Mouse (Mus musculus): Measurements from ENCODE around the gene Pdcd2. TPM values are rescaled to one million over a fixed set of nuclear protein-coding genes. Genes with fewer than 3 reads are reported as not detected.

Pdcd2 gene
- total RNA-seq (2023) = 10 to 100 TPM; 48.9 to 59.4 TPM

DNA sequence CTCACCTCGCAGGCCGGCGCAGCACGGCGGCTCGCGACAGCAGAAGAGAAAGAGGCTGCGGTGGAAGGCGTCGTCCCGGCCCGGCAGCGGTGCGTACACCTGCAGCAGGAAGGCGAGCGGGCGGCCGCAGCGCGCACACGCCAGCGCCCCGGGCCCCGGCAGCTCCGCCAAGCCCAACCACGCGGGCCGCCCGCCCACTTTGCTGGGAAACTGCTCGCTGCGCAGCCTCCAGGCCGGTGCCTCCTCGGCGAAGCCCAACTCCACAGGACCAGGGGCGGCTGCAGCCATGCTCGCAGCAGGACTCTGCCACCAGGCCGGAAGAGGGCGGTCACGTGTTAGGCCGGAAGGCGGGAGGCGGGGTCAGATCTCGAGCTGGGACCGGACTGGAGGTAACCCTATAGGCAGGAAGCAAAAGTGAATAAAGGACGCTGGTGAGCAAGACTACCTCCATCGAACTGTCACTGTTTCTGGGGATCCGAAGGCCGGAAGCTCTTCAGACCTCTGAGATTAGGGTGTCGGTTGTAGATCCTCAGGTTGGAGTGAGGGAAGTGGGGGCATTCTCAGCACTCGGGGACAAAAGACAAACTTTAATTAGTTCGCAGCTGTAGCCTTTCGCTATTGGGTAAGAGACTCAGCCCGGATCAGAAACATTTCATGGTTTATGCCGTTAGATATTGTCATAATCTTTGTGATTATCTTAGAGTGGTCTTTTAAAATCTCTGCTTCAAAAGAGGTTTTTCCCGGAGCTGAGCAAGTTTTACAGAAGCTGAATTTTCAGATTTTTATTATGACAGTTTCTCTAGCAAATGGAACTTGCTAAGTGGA, at the start of gene Pdcd2:
Pdcd2 (minus strand) TSS at position 316 of the 825 bp plus-strand sequence.

DNA sequence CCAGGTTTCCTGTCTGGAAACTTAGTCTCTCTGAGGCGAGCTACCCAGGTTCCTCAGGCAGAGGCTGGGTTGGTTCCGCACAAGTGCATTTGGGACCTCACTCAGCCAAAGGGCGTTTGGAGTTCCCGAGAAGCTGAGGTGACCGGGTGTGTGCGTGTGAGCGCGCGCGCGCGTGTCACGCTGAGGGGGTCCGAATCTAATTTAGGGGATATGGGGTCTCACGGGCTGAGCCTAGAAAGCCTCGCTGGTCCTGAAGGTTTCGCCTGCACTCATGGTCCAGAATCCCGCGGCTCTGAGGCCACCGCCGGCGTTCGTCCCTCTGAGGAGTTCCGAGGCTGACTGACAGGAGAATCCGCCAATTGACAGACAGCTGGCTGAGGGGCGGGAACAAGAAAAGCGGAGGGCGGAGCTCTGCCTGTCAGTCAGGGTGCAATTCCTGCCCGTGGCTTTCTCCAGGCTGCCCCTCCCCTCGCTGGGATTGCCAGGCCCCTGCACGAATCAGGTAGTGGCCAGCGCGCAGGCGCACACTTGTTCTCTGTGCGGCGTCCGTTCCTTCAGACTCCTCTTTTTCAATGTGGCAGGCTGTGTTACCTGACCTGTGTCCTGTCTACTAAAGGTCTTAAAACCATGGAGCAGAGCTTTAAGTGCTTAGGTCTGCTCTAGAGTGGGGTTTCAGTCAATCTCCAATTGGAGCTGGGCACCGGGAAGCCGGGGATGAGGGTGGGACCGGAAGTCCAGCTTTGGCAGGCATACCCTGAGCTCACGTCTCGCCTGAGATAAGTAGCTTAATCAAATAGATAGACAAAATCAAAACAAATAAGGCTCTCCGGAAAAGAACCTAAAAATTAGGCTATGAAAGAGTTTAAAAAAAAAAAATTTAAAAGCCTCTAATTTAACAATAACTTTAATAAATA, 37.2 kb upstream of the Pdcd2 start, which contains the start of gene Prdm9:
Prdm9 (minus strand) TSS at position 341 of the 914 bp plus-strand sequence.

DNA sequence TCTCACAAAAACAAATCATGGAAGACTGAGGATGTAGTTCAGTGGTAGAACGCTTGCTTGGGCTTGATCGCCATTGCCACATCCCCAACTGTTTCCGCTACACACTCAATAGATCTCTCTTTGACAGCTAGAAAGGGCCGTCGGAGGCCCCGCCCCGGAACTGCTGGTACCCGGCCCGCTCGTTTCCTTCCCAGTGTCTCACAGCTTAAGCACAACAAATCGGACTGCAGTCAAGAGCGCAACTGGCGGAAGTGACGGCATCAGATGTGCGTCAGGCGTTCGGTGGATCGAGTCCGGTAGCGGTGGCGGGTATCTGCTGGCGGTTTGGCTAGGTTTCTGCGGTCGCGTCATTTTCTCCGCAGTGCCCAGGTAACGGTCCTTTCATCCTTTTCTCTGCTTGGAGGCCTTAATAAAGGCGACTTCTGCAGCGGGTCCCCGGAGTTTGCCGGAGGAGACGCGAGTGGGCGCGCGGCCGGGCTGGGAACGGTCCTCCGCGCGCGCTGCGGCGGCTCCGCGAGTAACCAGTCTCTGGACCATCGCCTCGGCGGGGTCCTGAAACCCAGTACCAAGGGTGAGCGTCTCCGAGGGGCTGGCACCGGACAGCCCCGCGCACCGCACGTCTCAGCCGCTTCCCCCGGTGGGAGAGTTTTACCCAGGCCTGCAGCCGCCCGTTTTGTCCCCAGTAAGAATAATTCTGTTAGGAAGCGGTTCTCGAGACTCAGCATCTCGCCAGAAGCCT, 27.3 kb downstream of the Pdcd2 start, which contains the start of the genes Psmb1 and Tbp:
Psmb1 (minus strand) TSS at position 96 of the 739 bp plus-strand sequence.
Tbp (plus strand) TSS at position 233 of the 739 bp plus-strand sequence.

Other genes starting within 250 kb of the Pdcd2 start
- 1 to 10 TPM in 1 of 2 experiments, under 1 TPM in 1; 0.52 to 1.7 TPM for gene Dll1, start 150.4 kb downstream of the Pdcd2 start, total RNA-seq (2023)
- gene Fam120b, start 131.1 kb downstream of the Pdcd2 start, total RNA-seq (2023) = 10 to 100 TPM; 36.7 to 37.5 TPM
- gene Psmb1, start 27.6 kb downstream of the Pdcd2 start, total RNA-seq (2023) = 100 to 1,000 TPM; 129 to 136 TPM
- 10 to 100 TPM; 48.4 to 54.3 TPM for gene Tbp, start 27.4 kb downstream of the Pdcd2 start, total RNA-seq (2023)
- gene Prdm9, start 37.1 kb upstream of the Pdcd2 start, total RNA-seq (2023) = 10 to 100 TPM; 13.4 to 15.1 TPM
- gene Chd1, start 177.7 kb upstream of the Pdcd2 start, total RNA-seq (2023) = 100 to 1,000 TPM; 108 to 114 TPM